Mouse (Mus musculus): ENCODE results near the gene Ptpro. TPM values are rescaled to one million over a fixed set of nuclear protein-coding genes. Genes with fewer than 3 reads are reported as not detected.

Ptpro gene
- polyA plus RNA-seq (2014; fragmentation: Illumina TruSeq; extraction: RNeasy Lipid Tissue Mini Kit (QIAGEN cat#74804); ENCODE audit: low read depth, low replicate concordance): 1.3 TPM

DNA sequence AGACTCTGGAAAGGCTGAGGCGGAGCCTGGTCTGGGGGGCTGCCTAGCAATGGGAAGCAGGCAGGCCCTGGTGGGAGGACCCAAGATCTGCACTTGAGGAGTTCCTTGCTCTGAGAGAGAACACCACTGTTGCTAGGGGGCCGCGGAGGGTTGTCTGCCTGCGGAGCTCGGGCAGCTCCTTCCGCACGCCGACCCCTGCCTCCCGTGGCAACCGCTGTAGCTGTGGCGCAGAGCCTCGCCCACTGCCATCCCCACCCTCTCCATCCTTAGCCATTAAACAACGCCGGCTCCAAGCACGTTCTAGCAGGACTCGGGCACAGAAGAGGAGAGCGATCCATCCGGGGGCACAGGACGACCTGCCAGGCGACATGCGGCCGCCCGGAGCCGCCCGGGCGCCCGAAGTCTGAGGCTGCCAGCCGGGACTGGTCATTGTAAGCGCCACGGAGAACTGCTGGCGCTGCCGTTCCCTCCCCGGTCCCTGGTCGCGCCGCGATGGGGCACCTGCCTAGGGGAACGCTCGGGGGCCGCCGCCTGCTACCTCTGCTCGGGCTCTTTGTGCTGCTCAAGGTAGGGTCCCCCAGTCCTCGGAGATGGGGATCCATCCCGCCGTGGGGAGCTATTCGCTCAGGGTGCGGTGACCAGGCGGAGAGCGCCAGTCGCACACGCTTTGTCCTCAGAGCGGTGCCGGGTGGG, at the start of gene Ptpro:
Gene Ptpro, plus strand, starts transcription at position 126 of the 693 bp plus-strand sequence.

Other genes with a start within 250 kb of the Ptpro start
- 7.6 TPM for gene Rerg, start 81.8 kb upstream of the Ptpro start, polyA plus RNA-seq (2014; fragmentation: Illumina TruSeq; extraction: RNeasy Lipid Tissue Mini Kit (QIAGEN cat#74804); ENCODE audit: low read depth, low replicate concordance)

Data from testis, adult 10 weeks (tissue).